Mouse (Mus musculus): Measurements from ENCODE around the gene Utrn.

GRCm38 (mm10) chr10:12757943-12758701 is 111.0 kb downstream of the Utrn start:
- TF ChIP-seq CTCF (IDR thresholded peaks at IDR 0.05; ENCODE audit: low read depth, low read length) (no peak), POLR2A (IDR thresholded peaks at IDR 0.05; ENCODE audit: insufficient read depth, low read length) (no peak)

All from ES-Bruce4 (cell line).